Mouse (Mus musculus): ENCODE results near the gene Usp40. TPM values are rescaled to one million over a fixed set of nuclear protein-coding genes. Genes with fewer than 3 reads are reported as not detected.

The Usp40 gene
- polyA plus RNA-seq, 1 experiment from 2014 or later: 35.9 TPM

- Histone ChIP-seq H3K9ac (no peak overlapping the region), H3K4me1 (no peaks in the 10 kb centered on the region), H3K9me3 (replicated peaks) (no peaks in the 10 kb centered on the region), H3K36me3 (peaks cover 61% of the 10 kb centered on the region), H3K4me3 (no peak overlapping the region), H3K27me3 (no peaks in the 10 kb centered on the region), H3K27ac (no peak overlapping the region), H3K4me2 (replicated peaks) (no peak overlapping the region)
- no peak for ATAC-seq (ENCODE audit: low FRiP score)
- 95% methylated on average over 2 of the region's 2 CpGs for WGBS
Observed at GRCm38 (mm10) chr1:87992716-87993115, 15.6 kb downstream of the Usp40 start.

- peaks cover 72% of the 10 kb centered on the region for H3K36me3 ChIP-seq
- H3K4me3 ChIP-seq: no peak overlapping the region
- H3K4me1 ChIP-seq: no peaks in the 10 kb centered on the region
- H3K4me2 ChIP-seq (replicated peaks): no peak overlapping the region
- 70% methylated on average over 4 of the region's 4 CpGs for WGBS
- no peak overlapping the region for H3K27ac ChIP-seq
- H3K27me3 ChIP-seq: no peaks in the 10 kb centered on the region
- no peaks in the 10 kb centered on the region for H3K9me3 ChIP-seq (replicated peaks)
- H3K9ac ChIP-seq: no peak overlapping the region
- no peak for ATAC-seq (ENCODE audit: low FRiP score)
Observed at GRCm38 (mm10) chr1:87982291-87982690, 26.1 kb downstream of the Usp40 start.

- 89% methylated on average over 4 of the region's 4 CpGs for WGBS
- H3K9me3 ChIP-seq (replicated peaks): no peaks in the 10 kb centered on the region
- no peaks in the 10 kb centered on the region for H3K27me3 ChIP-seq
- no peak overlapping the region for H3K9ac ChIP-seq
- no peak for ATAC-seq (ENCODE audit: low FRiP score)
- H3K4me1 ChIP-seq: no peaks in the 10 kb centered on the region
- no peak overlapping the region for H3K4me3 ChIP-seq
- no peak overlapping the region for H3K4me2 ChIP-seq (replicated peaks)
- H3K27ac ChIP-seq: no peak overlapping the region
- peaks cover 47% of the 10 kb centered on the region for H3K36me3 ChIP-seq
Observed at GRCm38 (mm10) chr1:87970381-87970780, 38.0 kb downstream of the Usp40 start.

GRCm38 (mm10) chr1:87961459-87962167, 46.7 kb downstream of the Usp40 start:
- no peak overlapping the region for H3K4me3 ChIP-seq
- no peak overlapping the region for H3K9ac ChIP-seq
- ATAC-seq (ENCODE audit: low FRiP score): no peak
- no peaks in the 10 kb centered on the region for H3K4me1 ChIP-seq
- peaks cover 52% of the 10 kb centered on the region for H3K36me3 ChIP-seq
- WGBS: 70% methylated on average over 2 of the region's 2 CpGs
- no peaks in the 10 kb centered on the region for H3K27me3 ChIP-seq
- no peak overlapping the region for H3K4me2 ChIP-seq (replicated peaks)
- H3K27ac ChIP-seq: no peak overlapping the region
- no peaks in the 10 kb centered on the region for H3K9me3 ChIP-seq (replicated peaks)

GRCm38 (mm10) chr1:87960752-87961151, 47.6 kb downstream of the Usp40 start:
- no peak for ATAC-seq (ENCODE audit: low FRiP score)
- Histone ChIP-seq H3K36me3 (peaks cover 58% of the 10 kb centered on the region), H3K27ac (no peak overlapping the region), H3K9ac (no peak overlapping the region), H3K9me3 (replicated peaks) (no peaks in the 10 kb centered on the region), H3K4me1 (no peaks in the 10 kb centered on the region), H3K4me2 (replicated peaks) (no peak overlapping the region), H3K27me3 (no peaks in the 10 kb centered on the region), H3K4me3 (no peak overlapping the region)
- 93% methylated on average over 4 of the region's 4 CpGs for WGBS

GRCm38 (mm10) chr1:87959998-87960431, 48.3 kb downstream of the Usp40 start:
- 40% methylated on average over 4 of the region's 4 CpGs for WGBS
- no peak overlapping the region for H3K27ac ChIP-seq
- H3K9ac ChIP-seq: no peak overlapping the region
- H3K36me3 ChIP-seq: peaks cover 62% of the 10 kb centered on the region
- no peak overlapping the region for H3K4me3 ChIP-seq
- no peak for ATAC-seq (ENCODE audit: low FRiP score)
- H3K27me3 ChIP-seq: no peaks in the 10 kb centered on the region
- no peaks in the 10 kb centered on the region for H3K9me3 ChIP-seq (replicated peaks)
- H3K4me2 ChIP-seq (replicated peaks): no peak overlapping the region
- no peaks in the 10 kb centered on the region for H3K4me1 ChIP-seq

- Histone ChIP-seq H3K4me3 (no peak overlapping the region), H3K27ac (no peak overlapping the region), H3K9me3 (replicated peaks) (no peaks in the 10 kb centered on the region), H3K27me3 (no peaks in the 10 kb centered on the region), H3K36me3 (peaks cover 64% of the 10 kb centered on the region), H3K4me2 (replicated peaks) (no peak overlapping the region), H3K9ac (no peak overlapping the region), H3K4me1 (no peaks in the 10 kb centered on the region)
- 82% methylated on average over 4 of the region's 4 CpGs for WGBS
- no peak for ATAC-seq (ENCODE audit: low FRiP score)
Observed at GRCm38 (mm10) chr1:87959532-87959931, 48.8 kb downstream of the Usp40 start.

GRCm38 (mm10) chr1:87958931-87959330, 49.4 kb downstream of the Usp40 start:
- H3K27ac ChIP-seq: no peak overlapping the region
- H3K27me3 ChIP-seq: no peaks in the 10 kb centered on the region
- no peak overlapping the region for H3K9ac ChIP-seq
- H3K4me2 ChIP-seq (replicated peaks): no peak overlapping the region
- H3K4me3 ChIP-seq: no peak overlapping the region
- WGBS: 97% methylated on average over 1 of the region's 1 CpGs
- no peak for ATAC-seq (ENCODE audit: low FRiP score)
- no peaks in the 10 kb centered on the region for H3K4me1 ChIP-seq
- no peaks in the 10 kb centered on the region for H3K9me3 ChIP-seq (replicated peaks)
- H3K36me3 ChIP-seq: peaks cover 64% of the 10 kb centered on the region

- WGBS: 79% methylated on average over 3 of the region's 3 CpGs
- Histone ChIP-seq H3K4me2 (replicated peaks) (no peak overlapping the region), H3K4me1 (no peaks in the 10 kb centered on the region), H3K27ac (no peak overlapping the region), H3K36me3 (peaks cover 89% of the 10 kb centered on the region), H3K27me3 (no peaks in the 10 kb centered on the region), H3K4me3 (no peak overlapping the region), H3K9me3 (replicated peaks) (no peaks in the 10 kb centered on the region), H3K9ac (no peak overlapping the region)
- no peak for ATAC-seq (ENCODE audit: low FRiP score)
Observed at GRCm38 (mm10) chr1:87953073-87953472, 55.3 kb downstream of the Usp40 start.

- no peaks in the 10 kb centered on the region for H3K27me3 ChIP-seq
- H3K9ac ChIP-seq: no peak overlapping the region
- ATAC-seq (ENCODE audit: low FRiP score): no peak
- H3K27ac ChIP-seq: no peak overlapping the region
- H3K4me2 ChIP-seq (replicated peaks): no peak overlapping the region
- no peak overlapping the region for H3K4me3 ChIP-seq
- H3K9me3 ChIP-seq (replicated peaks): no peaks in the 10 kb centered on the region
- WGBS: 92% methylated on average over 3 of the region's 3 CpGs
- H3K36me3 ChIP-seq: peaks cover 93% of the 10 kb centered on the region
- no peaks in the 10 kb centered on the region for H3K4me1 ChIP-seq
Observed at GRCm38 (mm10) chr1:87951641-87952040, 56.7 kb downstream of the Usp40 start.

GRCm38 (mm10) chr1:87947681-87948091, 60.7 kb downstream of the Usp40 start:
- Histone ChIP-seq H3K9me3 (replicated peaks) (no peaks in the 10 kb centered on the region), H3K36me3 (peaks cover 92% of the 10 kb centered on the region), H3K4me1 (no peaks in the 10 kb centered on the region), H3K27ac (no peak overlapping the region), H3K27me3 (no peaks in the 10 kb centered on the region), H3K4me3 (no peak overlapping the region), H3K9ac (no peak overlapping the region), H3K4me2 (replicated peaks) (no peak overlapping the region)
- WGBS: 91% methylated on average over 6 of the region's 6 CpGs
- ATAC-seq (ENCODE audit: low FRiP score): no peak

GRCm38 (mm10) chr1:87941765-87942164, 66.6 kb downstream of the Usp40 start:
- Histone ChIP-seq H3K27me3 (no peaks in the 10 kb centered on the region), H3K9me3 (replicated peaks) (no peaks in the 10 kb centered on the region), H3K4me2 (replicated peaks) (no peak overlapping the region), H3K4me3 (no peak overlapping the region), H3K4me1 (no peaks in the 10 kb centered on the region), H3K9ac (no peak overlapping the region), H3K27ac (no peak overlapping the region), H3K36me3 (peaks cover 96% of the 10 kb centered on the region)
- ATAC-seq (ENCODE audit: low FRiP score): no peak
- WGBS: 94% methylated on average over 1 of the region's 1 CpGs

GRCm38 (mm10) chr1:87936516-87936915, 71.8 kb downstream of the Usp40 start:
- no peak for ATAC-seq (ENCODE audit: low FRiP score)
- Histone ChIP-seq H3K27me3 (no peaks in the 10 kb centered on the region), H3K9ac (no peak overlapping the region), H3K4me2 (replicated peaks) (no peak overlapping the region), H3K36me3 (peaks cover 71% of the 10 kb centered on the region), H3K4me1 (no peaks in the 10 kb centered on the region), H3K27ac (no peak overlapping the region), H3K9me3 (replicated peaks) (no peaks in the 10 kb centered on the region), H3K4me3 (no peak overlapping the region)
- WGBS: 50% methylated on average over 2 of the region's 2 CpGs
